Mouse (Mus musculus): Measurements from ENCODE around the gene Etv1.
A peak's percentile ranks its signal among the peaks of the same experiment; 100 is the strongest.

Gene Etv1

DNA sequence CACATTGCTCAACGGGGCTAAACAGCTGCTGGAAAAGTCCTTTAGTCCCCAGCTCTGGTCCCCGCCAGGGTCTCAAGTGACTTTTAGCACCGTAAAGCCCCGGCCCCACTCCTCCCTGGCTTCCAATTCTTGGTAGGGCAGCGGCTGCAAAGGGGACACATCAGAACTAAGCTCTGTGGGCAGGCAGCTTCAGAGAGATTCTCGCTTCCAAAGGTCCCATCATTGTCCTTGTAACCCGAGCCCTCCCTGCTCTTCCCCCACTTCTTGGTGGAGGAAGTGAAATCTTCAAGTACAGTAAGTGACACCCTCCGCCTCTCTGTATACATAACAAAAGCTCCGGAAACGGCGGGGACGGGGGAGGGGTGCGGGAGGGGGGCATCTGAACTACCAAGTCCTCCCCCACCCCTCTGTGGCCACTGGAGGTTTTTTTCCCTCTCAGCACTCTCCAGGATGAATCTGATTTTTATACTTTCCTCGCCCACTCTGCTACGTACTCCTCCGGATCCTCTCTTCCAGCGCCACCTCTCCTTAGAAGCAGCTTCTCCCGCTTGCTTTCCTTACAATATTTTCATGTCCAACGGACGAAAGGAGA, at the start of gene Etv1:
Gene Etv1 (plus strand): TSS at position 195 of the 592 bp plus-strand sequence.
- peak; percentile 18 to 24 for DNase-seq (ENCODE audit: low spot score in 2 of 2)

GRCm38 (mm10) chr12:38729661-38730060, 49.5 kb upstream of the Etv1 start:
- DNase-seq (ENCODE audit: low spot score in 2 of 2), result no peak

- DNase-seq (ENCODE audit: low spot score in 2 of 2), result no peak
Measured at GRCm38 (mm10) chr12:38730791-38731190, 48.4 kb upstream of the Etv1 start.

- no peak for DNase-seq (ENCODE audit: low spot score in 2 of 2)
Measured at GRCm38 (mm10) chr12:38759322-38759721, 19.9 kb upstream of the Etv1 start.

DNA sequence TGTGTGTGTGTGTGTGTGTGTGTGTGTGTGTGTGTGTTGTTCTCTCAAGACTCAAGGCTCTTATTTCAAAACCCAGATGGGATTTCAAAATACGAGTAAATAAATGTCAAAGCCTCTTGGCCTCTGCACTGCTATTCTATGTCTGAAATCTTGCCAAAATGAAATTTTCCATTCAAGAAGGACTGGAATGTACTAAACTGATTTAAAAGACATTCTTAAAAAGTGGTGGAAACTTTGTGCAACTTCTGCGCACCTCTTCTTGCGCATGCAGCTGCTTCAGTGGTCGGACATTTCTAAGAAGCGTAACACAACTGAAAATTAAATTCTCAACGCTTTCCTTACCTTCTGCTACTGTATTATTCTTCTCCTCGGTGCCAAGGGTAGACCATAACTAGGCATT, 1.9 kb upstream of the Etv1 start:
- no peak for DNase-seq (ENCODE audit: low spot score in 2 of 2)

DNA sequence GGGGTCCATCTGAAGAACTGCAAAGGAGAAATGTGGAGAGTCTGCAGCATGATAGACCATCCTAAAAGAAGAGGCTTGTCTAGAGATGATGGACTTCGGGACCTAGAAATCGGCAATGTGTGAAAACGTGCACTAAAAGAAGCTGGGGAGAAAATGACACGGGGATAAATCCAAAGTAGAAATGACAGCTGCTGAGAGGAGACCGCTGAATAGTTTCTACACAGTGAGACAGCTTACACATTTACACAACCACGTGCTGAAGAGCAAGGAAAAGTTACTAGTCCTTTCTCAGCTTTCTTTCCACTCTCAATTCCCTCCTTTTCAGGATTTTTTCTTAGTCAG, 1.3 kb upstream of the Etv1 start:
- DNase-seq (ENCODE audit: low spot score in 2 of 2), result no peak

DNA sequence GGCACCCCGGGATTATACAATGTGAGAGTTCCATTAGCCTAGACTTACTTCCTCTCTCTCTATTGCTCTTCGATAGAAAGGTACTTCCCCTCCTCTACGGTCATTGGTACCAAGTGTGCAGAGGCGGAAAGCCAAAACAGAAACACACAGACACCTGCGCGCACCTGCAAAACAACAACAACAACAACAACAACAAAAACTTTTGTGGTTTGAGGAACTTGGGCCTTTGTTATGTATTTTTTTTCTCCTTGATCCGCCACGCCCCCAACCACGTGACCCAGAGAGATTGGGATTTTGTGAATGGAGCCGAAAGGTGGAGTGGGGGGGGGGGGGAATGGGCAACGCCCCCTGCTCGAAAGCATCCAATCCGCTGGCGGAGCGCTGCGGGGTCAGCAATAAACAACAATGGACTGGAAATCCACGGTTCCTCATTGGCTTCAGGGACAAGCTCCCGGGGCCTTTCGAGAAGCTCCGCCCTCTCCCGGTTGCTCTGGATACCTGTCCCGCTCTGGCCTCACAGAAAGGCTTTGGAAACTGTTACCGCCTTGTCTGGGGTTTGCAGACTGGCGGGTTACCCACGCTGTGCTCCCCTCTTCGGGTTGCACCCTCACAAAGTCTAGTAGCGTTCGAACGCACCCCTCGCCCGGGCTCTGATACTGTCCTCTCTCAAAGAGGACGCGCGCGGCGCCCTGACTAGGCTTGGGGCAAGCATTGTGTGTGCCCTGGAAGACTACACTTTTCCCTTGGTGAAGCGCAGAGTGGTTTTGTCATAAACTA, 693 bp upstream of the Etv1 start:
- DNase-seq (ENCODE audit: low spot score in 2 of 2), result peak; percentile 72 to 77

- DNase-seq (ENCODE audit: low spot score in 2 of 2), result peak; percentile 73 to 76
Measured at GRCm38 (mm10) chr12:38780006-38780954, 1.1 kb downstream of the Etv1 start.

- no peak for DNase-seq (ENCODE audit: low spot score in 2 of 2)
Measured at GRCm38 (mm10) chr12:38780955-38781304, 1.8 kb downstream of the Etv1 start.

DNA sequence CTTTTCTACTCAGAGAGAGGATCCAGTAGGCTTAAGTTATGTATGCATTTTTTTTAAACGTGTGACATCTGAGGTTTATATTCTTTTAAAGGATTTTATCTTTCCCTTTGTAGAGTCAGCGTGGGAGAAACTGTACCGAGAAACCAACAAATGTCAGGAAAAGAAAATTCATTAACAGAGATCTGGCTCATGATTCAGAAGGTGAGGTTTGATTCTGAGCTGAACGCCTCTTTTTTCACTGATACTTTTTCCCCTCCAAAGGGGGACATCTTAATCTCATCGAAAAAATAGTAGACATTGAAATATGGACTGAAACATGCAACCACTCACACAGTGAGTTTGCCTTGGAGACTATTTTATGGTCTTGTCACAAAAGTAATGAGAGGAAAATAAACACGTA, 2.5 kb downstream of the Etv1 start:
- no peak for DNase-seq (ENCODE audit: low spot score in 2 of 2)

- no peak for DNase-seq (ENCODE audit: low spot score in 2 of 2)
Measured at GRCm38 (mm10) chr12:38783291-38783690, 4.1 kb downstream of the Etv1 start.

- no peak for DNase-seq (ENCODE audit: low spot score in 2 of 2)
Measured at GRCm38 (mm10) chr12:38784221-38784620, 5.0 kb downstream of the Etv1 start.

- DNase-seq (ENCODE audit: low spot score in 2 of 2), result no peak
Measured at GRCm38 (mm10) chr12:38786571-38786970, 7.4 kb downstream of the Etv1 start.

- no peak for DNase-seq (ENCODE audit: low spot score in 2 of 2)
Measured at GRCm38 (mm10) chr12:38787704-38788103, 8.5 kb downstream of the Etv1 start.

DNA sequence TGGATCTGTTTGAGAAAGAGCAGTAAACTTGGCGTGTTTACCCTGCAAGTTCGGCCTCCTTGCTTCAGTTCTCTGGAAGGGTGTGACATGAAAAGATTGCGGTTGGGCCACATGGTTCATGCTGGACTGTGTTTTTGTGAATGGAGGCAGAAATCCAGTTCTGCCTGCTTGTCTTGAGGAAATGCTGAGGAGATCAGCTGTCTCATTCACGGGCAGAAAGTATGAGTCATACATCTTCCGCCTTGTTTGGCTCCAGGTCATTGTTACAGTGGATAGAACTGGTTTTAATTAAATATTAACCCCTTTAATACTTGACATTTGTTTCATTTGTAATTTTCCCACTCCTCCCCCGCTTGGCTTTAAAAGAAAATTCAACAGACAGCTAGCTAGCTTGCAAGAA, 9.4 kb downstream of the Etv1 start:
- DNase-seq (ENCODE audit: low spot score in 2 of 2), result peak in 1 of 2 experiments; percentile 29

DNA sequence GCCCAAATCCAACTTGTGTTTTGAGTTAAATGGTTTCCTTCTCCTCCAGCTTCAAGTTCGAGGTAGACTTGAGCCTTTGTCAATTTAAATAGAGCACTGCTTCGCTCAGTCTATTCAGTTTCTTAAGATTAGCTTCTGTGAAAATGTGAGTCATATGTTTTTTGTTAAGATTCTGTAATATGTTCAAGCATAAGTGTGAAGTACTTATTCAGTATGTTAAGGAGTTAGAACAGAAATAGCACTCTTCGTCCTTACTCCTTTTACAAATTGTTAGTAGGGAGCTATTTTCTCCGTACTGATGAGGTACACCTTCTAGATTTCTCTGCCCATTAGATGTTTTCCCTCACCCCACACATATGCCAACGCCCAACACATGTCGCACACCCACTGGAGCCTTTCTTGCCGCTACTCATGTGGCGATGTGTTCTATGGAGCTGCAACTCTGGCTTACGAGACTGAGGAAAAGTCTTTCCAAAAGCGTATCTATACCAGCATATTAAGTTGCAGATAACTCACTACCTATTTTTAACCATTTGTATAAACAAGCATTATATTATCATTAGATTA, 10.7 kb downstream of the Etv1 start:
- DNase-seq (ENCODE audit: low spot score in 2 of 2), result peak; percentile 38 to 40

GRCm38 (mm10) chr12:38793076-38793475, 13.9 kb downstream of the Etv1 start:
- no peak for DNase-seq (ENCODE audit: low spot score in 2 of 2)

- no peak for DNase-seq (ENCODE audit: low spot score in 2 of 2)
Measured at GRCm38 (mm10) chr12:38793697-38794096, 14.5 kb downstream of the Etv1 start.

- DNase-seq (ENCODE audit: low spot score in 2 of 2), result no peak
Measured at GRCm38 (mm10) chr12:38807031-38807430, 27.9 kb downstream of the Etv1 start.

- no peak for DNase-seq (ENCODE audit: low spot score in 2 of 2)
Measured at GRCm38 (mm10) chr12:38812392-38812791, 33.2 kb downstream of the Etv1 start.

DNA sequence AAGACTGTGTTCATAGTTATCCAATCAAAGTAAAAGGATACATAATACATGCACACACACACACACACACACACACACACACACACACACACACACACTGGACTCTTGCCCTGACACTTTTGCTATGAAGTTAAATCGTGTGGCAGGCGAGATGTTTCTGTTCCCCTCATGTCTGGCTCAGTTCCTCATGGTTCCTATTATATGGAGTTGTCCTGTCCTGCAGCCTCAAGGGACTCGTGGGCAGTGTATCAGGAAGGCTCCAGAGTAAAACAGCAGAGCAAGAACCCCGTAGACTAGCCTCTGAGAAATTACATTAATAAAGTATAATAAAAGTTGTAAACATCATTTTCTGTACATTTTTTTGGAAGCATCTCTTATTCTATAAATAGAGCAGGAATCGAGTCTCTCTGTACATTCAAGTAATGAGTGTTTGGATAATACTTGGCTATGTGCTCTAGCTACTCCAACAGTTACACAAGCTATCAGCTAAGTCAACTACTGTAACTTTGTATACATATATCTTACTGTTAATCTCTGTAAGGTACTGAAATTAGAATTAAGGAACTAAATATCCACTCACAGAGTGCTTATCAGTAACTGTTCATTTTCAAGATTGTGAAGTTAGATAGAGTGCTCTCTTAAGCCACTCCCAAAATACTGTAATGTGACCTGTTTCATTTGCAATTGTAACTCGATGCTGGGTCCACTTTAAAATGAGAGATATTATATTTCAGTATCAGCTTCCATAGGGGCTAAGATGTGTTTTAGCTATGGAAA, 35.0 kb downstream of the Etv1 start:
- DNase-seq (ENCODE audit: low spot score in 2 of 2), result no peak
